Mouse (Mus musculus) forebrain, embryonic 11.5 days (tissue): Measurements from ENCODE around the gene Oxct2a. TPM values are rescaled to one million over a fixed set of nuclear protein-coding genes. Genes with fewer than 3 reads are reported as not detected.

Experiments
- ATAC-seq: fragments of 200-750 bp; cut with Nextera tagmentation; replicated peaks from 2 replicates; pipeline ENCODE4 v1.8.0; 2017; ENCODE audit warnings: moderate TSS enrichment; ENCODE audit not compliant: low FRiP score
- DNase-seq: peaks from one replicate; pipeline ENCODE4 v3.0.0-alpha.2; 2017; ENCODE audit warnings: low spot score
- H3K27ac ChIP-seq: fragments of 300-500 bp; sonication (generic); 2 replicates; pipeline ENCODE4 v1.5.1; 2014; ENCODE audit warnings: low read depth, low read length
- H3K27me3 ChIP-seq: fragments of 300-500 bp; sonication (generic); 2 replicates; pipeline ENCODE4 v1.6.1; 2014; ENCODE audit warnings: mild to moderate bottlenecking, low read length, mixed read lengths; ENCODE audit not compliant: control insufficient read depth, insufficient read depth
- H3K36me3 ChIP-seq: fragments of 300-500 bp; sonication (generic); 2 replicates; pipeline ENCODE4 v1.6.1; 2014; ENCODE audit warnings: mild to moderate bottlenecking, low read length, moderate library complexity, mixed read lengths; ENCODE audit not compliant: control insufficient read depth, insufficient read depth
- H3K4me1 ChIP-seq: fragments of 300-500 bp; sonication (generic); replicated peaks from 2 replicates; pipeline ENCODE4 v1.6.1; 2014; ENCODE audit warnings: low read length, mixed read lengths; ENCODE audit not compliant: control insufficient read depth, insufficient read depth
- H3K4me2 ChIP-seq: fragments of 300-500 bp; sonication (generic); 2 replicates; pipeline ENCODE4 v1.6.1; 2014; ENCODE audit warnings: low read depth, mild to moderate bottlenecking, low read length, moderate library complexity, mixed read lengths; ENCODE audit not compliant: severe bottlenecking
- H3K4me3 ChIP-seq: fragments of 300-500 bp; sonication (generic); 2 replicates; pipeline ENCODE4 v1.5.1; 2014; ENCODE audit warnings: low read depth, low read length
- H3K9ac ChIP-seq: fragments of 300-500 bp; sonication (generic); 2 replicates; pipeline ENCODE4 v1.6.1; 2014; ENCODE audit warnings: low read length
- H3K9me3 ChIP-seq: fragments of 300-500 bp; sonication (generic); 2 replicates; pipeline ENCODE4 v1.6.1; 2016; ENCODE audit warnings: low read length, mixed read lengths; ENCODE audit not compliant: control insufficient read depth
- WGBS: fragments of 180-500 bp; shearing (Covaris S2); extraction: QIAGEN DNeasy Blood & Tissue Kit; methylation state at CpG from one replicate; pipeline ENCODE4 v1.1.7; 2014; 5-methylcytosine and 5-hydroxymethylcytosine counted together
- polyA plus RNA-seq: library from polyadenylated mRNA; unstranded; fragments of >200 nt; fragmentation: Nextera tagmentation; extraction: Ambion mirVana; gene quantifications from 2 replicates; pipeline ENCODE4 v1.2.1, GENCODE M21; 2014

The Oxct2a gene
- polyA plus RNA-seq, 1 experiment from 2014 or later: not detected

- Histone ChIP-seq H3K4me1 (peaks cover 13% of the 10 kb centered on the region; the same call in 1 of the 2 replicates), H3K9me3 (no peaks in the 10 kb centered on the region), H3K27ac (0 out of 2 replicates have a peak overlapping the region, but pooled peaks have one; percentile 46), H3K9ac (peak overlapping the region; percentile 65), H3K27me3 (no peaks in the 10 kb centered on the region), H3K4me2 (peak overlapping the region; percentile 90), H3K36me3 (no peaks in the 10 kb centered on the region), H3K4me3 (peak overlapping the region; percentile 48)
- WGBS: 1% methylated on average over 25 of the region's 25 CpGs
- DNase-seq (peak; percentile 95), ATAC-seq (peak; percentile 94)
These were observed 40.9 kb downstream of the Oxct2a start for GRCm38 (mm10) chr4:123282500-123282899.

DNA sequence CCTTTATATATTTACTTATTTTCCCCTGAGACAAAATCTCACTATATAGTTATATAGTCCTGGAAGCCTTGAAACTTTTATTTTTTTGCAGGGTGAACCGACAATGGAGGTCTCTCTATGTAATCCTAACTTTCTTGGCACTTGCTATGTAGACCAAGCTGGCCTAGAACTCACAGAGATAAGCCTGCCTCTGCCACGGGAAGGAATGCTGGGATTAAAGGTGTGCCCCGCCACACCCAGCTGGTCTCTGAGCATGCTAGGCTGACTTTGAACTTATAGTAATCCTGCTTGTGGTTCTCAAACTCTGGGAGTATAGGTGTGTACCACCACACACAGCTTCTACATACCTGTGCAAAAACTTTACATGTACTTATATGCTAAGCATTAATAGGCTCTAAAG lies 43.3 kb downstream of the Oxct2a start:
- H3K4me1 ChIP-seq: peaks cover 8% of the 10 kb centered on the region; the same call in 1 of the 2 replicates
- no peaks in the 10 kb centered on the region for H3K36me3 ChIP-seq
- H3K4me2 ChIP-seq: no peak overlapping the region
- no peaks in the 10 kb centered on the region for H3K27me3 ChIP-seq
- no peak overlapping the region for H3K27ac ChIP-seq
- ATAC-seq: no peak
- no peak for DNase-seq
- no peak overlapping the region for H3K4me3 ChIP-seq
- 79% methylated on average over 3 of the region's 3 CpGs for WGBS
- no peaks in the 10 kb centered on the region for H3K9me3 ChIP-seq
- H3K9ac ChIP-seq: no peak overlapping the region

Other genes starting within 250 kb of the Oxct2a start
- gene Bmp8b, start 218.5 kb downstream of the Oxct2a start, polyA plus RNA-seq: 0.20 and 0.24 TPM in 2 replicates
- gene Oxct2b, start 207.4 kb downstream of the Oxct2a start, polyA plus RNA-seq: not detected in 2 replicates
- gene Ppie, start 183.7 kb downstream of the Oxct2a start, polyA plus RNA-seq: 116 and 123 TPM in 2 replicates
- gene Hpcal4, start 140.4 kb downstream of the Oxct2a start, polyA plus RNA-seq: 0.41 and 0.60 TPM in 2 replicates
- gene Nt5c1a, start 122.1 kb downstream of the Oxct2a start, polyA plus RNA-seq: not detected in 2 replicates
- gene Heyl, start 90.1 kb downstream of the Oxct2a start, polyA plus RNA-seq: 7.1 and 7.9 TPM in 2 replicates
- gene Pabpc4, start 61.3 kb downstream of the Oxct2a start, polyA plus RNA-seq: 46.6 and 47.0 TPM in 2 replicates
- gene Bmp8a, start 19.6 kb upstream of the Oxct2a start, polyA plus RNA-seq: 0.13 and 0.23 TPM in 2 replicates